Mouse (Mus musculus) granulocyte monocyte progenitor cell, adult 5-6 weeks (primary cell): Measurements from ENCODE around the gene Tekt1. TPM values are rescaled to one million over a fixed set of nuclear protein-coding genes. Genes with fewer than 3 reads are reported as not detected.
A peak's percentile ranks its signal among the peaks of the same experiment; 100 is the strongest.
"Not testable (repeated sequence)": the region's sequence is repeated elsewhere in the genome, so short reads cannot be mapped to it uniquely, and the experiment has no call there.

Source experiments
- ATAC-seq: replicated peaks from 2 replicates; pipeline ENCODE4 v1.8.0; 2016; ENCODE audit warnings: mild to moderate bottlenecking, moderate TSS enrichment, inconsistent platforms; ENCODE audit not compliant: poor library complexity, severe bottlenecking
- total RNA-seq, 2 experiments: library from RNA; stranded (forward) in 1 of 2; stranded (reverse) in 1 of 2; fragments of 200-712, 200-1000 nt in 1 of 2; fragments of >200 nt in 1 of 2; fragmentation: Nextera tagmentation in 1 of 2; gene quantifications; 2 replicates each; pipeline ENCODE4 v1.2.3; 2014 to 2017

Tekt1 gene
- total RNA-seq, 2 experiments from 2014 or later: 0.15 TPM; not detected in 1

GRCm38 (mm10) chr11:72344486-72344885, 17.8 kb downstream of the Tekt1 start:
- no peak for ATAC-seq

DNA sequence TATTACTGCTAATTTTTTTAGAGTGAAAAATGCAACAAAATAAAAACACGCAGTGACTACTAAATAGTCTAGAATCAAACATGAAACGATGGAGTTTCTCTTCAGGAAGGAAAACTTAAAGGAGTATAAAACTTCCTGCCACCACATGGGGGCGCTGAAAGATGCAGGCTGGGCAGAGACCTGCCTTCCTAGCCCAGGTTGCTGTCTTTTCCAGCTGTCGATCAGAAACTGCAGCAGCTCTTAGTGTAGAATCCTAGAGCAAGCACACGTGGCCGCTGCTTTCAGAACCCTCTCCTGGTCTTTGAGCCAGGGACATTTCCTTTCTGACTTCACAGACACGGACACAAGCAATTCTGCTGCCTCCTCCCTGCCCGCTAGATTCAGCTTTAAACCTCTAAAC, 18.3 kb downstream of the Tekt1 start:
- peak; percentile 36 for ATAC-seq

- ATAC-seq: not testable (repeated sequence)
Measured at GRCm38 (mm10) chr11:72343238-72343625, 19.0 kb downstream of the Tekt1 start.

- ATAC-seq: peak; percentile 91
Measured at GRCm38 (mm10) chr11:72342549-72343237, 19.5 kb downstream of the Tekt1 start.

DNA sequence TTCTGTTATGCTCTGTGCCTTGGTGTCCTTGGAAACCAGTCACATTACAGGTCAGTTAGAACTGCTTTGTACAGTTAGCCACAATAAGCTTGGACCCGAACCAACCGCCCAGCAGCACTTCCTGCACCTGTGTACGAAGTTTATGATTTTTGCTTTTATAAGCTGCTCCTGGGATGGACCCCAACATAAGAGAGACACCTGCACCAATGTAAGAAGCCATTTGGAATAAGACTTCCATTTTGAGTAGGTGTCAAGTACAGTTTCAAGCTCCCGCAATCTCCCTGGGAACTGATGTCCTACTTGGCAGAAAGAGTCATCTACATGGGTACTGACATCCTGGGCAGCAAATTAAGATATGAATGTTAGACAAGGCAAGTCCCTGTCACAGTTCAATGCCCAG, 22.5 kb downstream of the Tekt1 start:
- no peak for ATAC-seq

- no peak for ATAC-seq
Measured at GRCm38 (mm10) chr11:72338437-72338871, 23.8 kb downstream of the Tekt1 start.

- peak; percentile 17; the same call in 1 of the 2 replicates for ATAC-seq
Measured at GRCm38 (mm10) chr11:72336726-72337125, 25.5 kb downstream of the Tekt1 start.

GRCm38 (mm10) chr11:72334653-72335052, 27.6 kb downstream of the Tekt1 start:
- ATAC-seq: no peak

DNA sequence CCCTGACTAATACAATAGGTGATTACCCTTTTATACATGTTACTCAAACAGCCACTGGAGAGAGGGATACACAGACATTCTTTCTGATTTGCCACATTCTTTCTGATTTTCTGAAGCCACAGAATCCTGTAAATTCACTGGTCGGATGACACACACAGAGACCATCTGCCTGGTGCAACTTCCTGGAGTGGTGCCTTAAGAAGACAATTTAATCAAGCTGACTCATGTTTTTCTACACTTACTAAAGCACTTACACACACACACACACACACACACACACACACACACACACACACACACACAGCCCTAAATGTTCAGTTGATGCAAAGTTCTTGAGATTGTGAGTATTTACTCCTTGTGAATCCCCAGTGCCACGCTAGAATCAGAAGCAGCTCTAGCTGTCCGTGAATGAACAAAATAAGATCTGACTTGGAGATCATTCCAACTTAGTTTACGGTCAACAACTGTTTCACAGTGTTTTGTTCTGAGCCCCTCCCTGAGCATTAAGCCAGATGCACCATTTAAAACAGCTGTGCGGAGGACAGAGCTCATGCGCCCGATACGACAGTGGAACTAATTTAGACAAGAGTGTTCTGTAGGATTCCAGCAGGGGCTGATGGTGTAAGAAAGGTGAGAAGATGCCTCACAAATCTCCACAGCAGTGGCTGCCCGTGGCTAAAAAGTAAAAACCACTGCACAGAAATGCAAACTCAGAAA, 29.1 kb downstream of the Tekt1 start:
- ATAC-seq: no peak

GRCm38 (mm10) chr11:72325701-72326100, 36.5 kb downstream of the Tekt1 start:
- ATAC-seq: peak; percentile 66

- ATAC-seq: no peak
Measured at GRCm38 (mm10) chr11:72324431-72324830, 37.8 kb downstream of the Tekt1 start.

GRCm38 (mm10) chr11:72318026-72318425, 44.2 kb downstream of the Tekt1 start:
- ATAC-seq: no peak

DNA sequence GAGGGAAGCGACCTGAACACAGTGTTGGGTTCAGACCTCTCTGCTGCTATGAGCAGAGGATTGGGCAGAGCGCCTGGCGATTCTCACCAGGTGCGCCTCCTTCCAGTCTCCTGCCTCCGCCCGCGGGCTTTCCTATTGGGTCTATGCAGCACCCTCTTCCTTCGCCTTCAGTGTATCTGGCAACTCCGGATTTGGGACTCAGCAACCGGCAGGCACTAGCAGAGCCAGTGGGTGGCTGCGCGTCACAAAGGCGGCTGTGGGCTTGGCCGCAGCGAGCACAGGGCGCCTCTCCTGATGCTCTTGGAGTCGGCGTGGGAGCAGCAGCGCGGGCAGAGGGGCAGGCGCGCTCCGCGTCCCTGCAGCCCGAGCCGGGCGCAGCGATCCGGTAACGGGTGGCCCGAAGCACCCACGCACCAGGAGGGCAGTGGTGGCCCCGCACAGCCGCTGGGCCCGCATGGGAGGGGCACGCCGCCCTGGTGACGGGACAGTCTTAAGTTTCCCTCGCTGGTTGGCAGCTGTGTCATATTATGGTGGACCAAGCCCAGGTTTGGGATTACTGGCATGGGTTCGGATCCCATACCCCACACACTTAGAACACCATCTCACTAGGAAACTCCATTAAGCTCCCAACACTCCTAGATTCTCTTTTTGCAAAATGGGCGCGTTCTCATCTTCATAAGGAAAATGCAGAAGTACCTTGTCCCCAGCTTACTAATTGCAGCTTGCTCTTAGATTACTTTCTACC, 47.9 kb downstream of the Tekt1 start, which contains the start of gene Fbxo39:
Fbxo39 (plus strand) TSS at position 294 of the 745 bp plus-strand sequence.
- ATAC-seq: peak; percentile 48

DNA sequence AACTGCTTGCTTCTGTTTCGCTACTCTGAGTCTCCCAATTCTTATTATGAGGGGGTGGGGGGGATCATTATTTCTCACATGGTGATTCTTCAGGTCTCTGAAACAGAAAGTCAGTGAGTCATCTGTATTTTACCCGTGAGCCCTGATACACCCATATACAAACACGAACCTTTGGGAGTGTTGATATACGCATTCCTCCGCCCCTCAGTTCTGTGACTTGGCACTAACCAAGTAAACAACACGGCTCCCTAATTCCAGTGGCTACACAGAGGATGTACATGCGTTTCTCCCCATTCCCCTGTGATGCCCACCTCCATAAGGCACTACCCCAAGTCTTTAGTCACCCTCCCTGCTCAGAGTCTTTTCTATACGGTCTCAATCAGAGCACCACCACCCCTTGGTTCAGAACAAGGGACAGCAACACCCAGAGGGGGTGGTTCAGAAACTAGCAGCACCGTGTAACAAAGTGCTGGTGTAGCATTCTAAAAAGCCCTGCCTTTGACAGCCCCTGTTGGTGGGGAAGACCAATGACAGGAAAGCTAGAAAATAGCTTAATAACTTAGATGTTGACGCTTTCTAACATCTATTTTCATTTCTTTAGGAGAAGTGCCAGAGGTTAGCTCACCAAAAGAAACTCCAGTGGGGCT, 50.8 kb downstream of the Tekt1 start:
- no peak for ATAC-seq

GRCm38 (mm10) chr11:72310491-72310890, 51.8 kb downstream of the Tekt1 start:
- ATAC-seq: no peak

- no peak for ATAC-seq
Measured at GRCm38 (mm10) chr11:72308982-72309381, 53.3 kb downstream of the Tekt1 start.

DNA sequence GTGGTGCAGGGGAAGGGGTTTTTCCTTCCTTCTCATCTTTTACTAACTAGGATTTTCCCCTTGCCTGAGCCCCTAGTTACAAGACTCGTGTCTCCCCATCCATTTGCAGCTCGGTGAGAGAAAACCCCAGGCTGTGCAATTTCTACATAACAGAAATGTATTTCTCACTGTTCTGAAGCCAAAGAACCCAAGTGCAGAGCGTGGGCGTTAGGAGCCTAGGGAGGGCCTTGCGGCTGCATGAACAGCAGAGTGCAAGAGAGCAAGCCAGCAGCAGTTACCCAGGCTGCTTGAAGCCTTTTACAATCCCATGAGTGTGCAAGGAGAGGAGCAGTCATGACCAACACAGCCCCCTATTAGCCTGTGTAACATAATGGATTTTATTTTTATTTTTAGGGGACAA, 54.8 kb downstream of the Tekt1 start:
- ATAC-seq: no peak

- no peak for ATAC-seq
Measured at GRCm38 (mm10) chr11:72302230-72302629, 60.0 kb downstream of the Tekt1 start.

- ATAC-seq: peak; percentile 84
Measured at GRCm38 (mm10) chr11:72301334-72301733, 60.9 kb downstream of the Tekt1 start, which contains the start of gene Xaf1. Xaf1 (plus strand) TSS chr11:72301629.
